Mouse (Mus musculus) ES-Bruce4 (cell line): ENCODE measurements at regions not wholly inside any gene's neighbourhood (a gene's known extent, or its start where the extent isn't known, plus 50 kb on each side); places are given as distances from the start of the nearest gene placed in this dataset.

Experiments used
- CTCF ChIP-seq: IDR thresholded peaks from one replicate; pipeline ENCODE4 v1.8.1; 2011; ENCODE audit warnings: low read depth, low read length
- EP300 ChIP-seq: IDR thresholded peaks from 2 replicates; pipeline ENCODE4 v1.6.1; 2011; ENCODE audit warnings: low read depth, low read length; ENCODE audit not compliant: insufficient read depth
- POLR2A ChIP-seq: IDR thresholded peaks from one replicate; pipeline ENCODE4 v1.8.1; 2011; ENCODE audit warnings: low read length; ENCODE audit not compliant: insufficient read depth

DNA sequence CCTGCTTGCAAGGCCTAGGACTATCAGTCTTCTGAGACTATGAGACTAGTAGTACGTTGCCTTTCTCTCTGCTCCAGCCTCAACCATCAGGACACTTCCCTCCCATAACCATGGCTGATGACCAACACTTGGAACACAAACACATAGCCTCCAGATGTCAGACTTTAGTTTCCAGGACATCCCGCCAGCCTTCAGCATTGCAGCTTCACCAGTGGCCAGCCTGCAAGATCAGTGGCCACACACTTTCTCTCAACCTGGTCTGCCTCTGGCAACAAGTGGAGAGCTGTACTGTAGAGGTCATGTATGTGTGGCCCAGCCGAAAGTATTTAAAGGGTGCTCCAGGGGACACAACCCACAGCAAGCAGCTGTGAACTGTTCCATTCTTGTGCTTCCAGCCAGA is 124.8 kb upstream of the Habp2 start:
- no peak for TF ChIP-seq CTCF
- TF ChIP-seq POLR2A, result no peak
- no peak for TF ChIP-seq EP300
